Mouse (Mus musculus) heart, embryonic 15.5 days (tissue): ENCODE measurements around the gene Phf20. TPM values are rescaled to one million over a fixed set of nuclear protein-coding genes. Genes with fewer than 3 reads are reported as not detected.

ENCODE experiments used
- ATAC-seq: fragments of 200-750 bp; cut with Nextera tagmentation; replicated peaks from 2 replicates; pipeline ENCODE4 v1.8.0; 2017; ENCODE audit warnings: low read depth, moderate TSS enrichment; ENCODE audit not compliant: insufficient number of reproducible peaks, insufficient read depth, low FRiP score
- H3K27ac ChIP-seq: fragments of 300-500 bp; sonication (generic); 2 replicates; pipeline ENCODE4 v1.5.1; 2015; ENCODE audit warnings: mild to moderate bottlenecking, inconsistent platforms
- H3K27me3 ChIP-seq: fragments of 300-500 bp; sonication (generic); 2 replicates; pipeline ENCODE4 v1.6.1; 2015; ENCODE audit warnings: inconsistent platforms
- H3K36me3 ChIP-seq: fragments of 300-500 bp; sonication (generic); 2 replicates; pipeline ENCODE4 v1.6.1; 2015; ENCODE audit warnings: mild to moderate bottlenecking, inconsistent platforms
- H3K4me1 ChIP-seq: fragments of 300-500 bp; sonication (generic); replicated peaks from 2 replicates; pipeline ENCODE4 v1.6.1; 2015; ENCODE audit warnings: inconsistent platforms
- H3K4me2 ChIP-seq: fragments of 300-500 bp; sonication (generic); 2 replicates; pipeline ENCODE4 v1.6.1; 2015; ENCODE audit warnings: inconsistent platforms, mild to moderate bottlenecking, moderate library complexity
- H3K4me3 ChIP-seq: fragments of 300-500 bp; sonication (generic); 2 replicates; pipeline ENCODE4 v1.5.1; 2015; ENCODE audit warnings: mild to moderate bottlenecking, inconsistent platforms
- H3K9ac ChIP-seq: fragments of 300-500 bp; sonication (generic); 2 replicates; pipeline ENCODE4 v1.6.1; 2015; ENCODE audit warnings: mild to moderate bottlenecking, inconsistent platforms
- H3K9me3 ChIP-seq: fragments of 300-500 bp; sonication (generic); replicated peaks from 2 replicates; pipeline ENCODE4 v1.6.1; 2016; ENCODE audit warnings: inconsistent platforms
- WGBS: fragments of 180-500 bp; shearing (Covaris S2); methylation state at CpG from one replicate; pipeline ENCODE4 v1.1.7; 2015; ENCODE audit warnings: mixed read lengths; 5-methylcytosine and 5-hydroxymethylcytosine counted together
- microRNA-seq: library from miRNA; unstranded; fragments of <30 nt; microRNA quantifications from one replicate; pipeline ENCODE4, GENCODE M21; 2016
- polyA plus RNA-seq: library from polyadenylated mRNA; unstranded; fragments of >200 nt; fragmentation: Nextera tagmentation; extraction: Ambion mirVana; gene quantifications from 2 replicates; pipeline ENCODE4 v1.2.1, GENCODE M21; 2015

The Phf20 gene
- polyA plus RNA-seq, 1 experiment from 2014 or later, result 53.9 TPM

GRCm38 (mm10) chr2:156349286-156349848 is 153.1 kb downstream of the Phf20 start:
- Histone ChIP-seq H3K27ac (no peak overlapping the region), H3K36me3 (no peaks in the 10 kb centered on the region), H3K4me2 (no peak overlapping the region), H3K4me1 (peaks cover 7% of the 10 kb centered on the region), H3K9ac (no peak overlapping the region), H3K27me3 (no peaks in the 10 kb centered on the region), H3K4me3 (no peak overlapping the region), H3K9me3 (no peaks in the 10 kb centered on the region)
- 69% methylated on average over 4 of the region's 4 CpGs for WGBS
- ATAC-seq, result no peak

GRCm38 (mm10) chr2:156351243-156351642 is 155.0 kb downstream of the Phf20 start:
- no peaks in the 10 kb centered on the region for H3K4me1 ChIP-seq
- H3K9me3 ChIP-seq, result no peaks in the 10 kb centered on the region
- H3K9ac ChIP-seq, result no peak overlapping the region
- H3K36me3 ChIP-seq, result no peaks in the 10 kb centered on the region
- WGBS, result 82% methylated on average over 7 of the region's 7 CpGs
- H3K4me3 ChIP-seq, result no peak overlapping the region
- H3K27me3 ChIP-seq, result no peaks in the 10 kb centered on the region
- no peak overlapping the region for H3K4me2 ChIP-seq
- ATAC-seq, result no peak
- no peak overlapping the region for H3K27ac ChIP-seq

- 80% methylated on average over 8 of the region's 8 CpGs for WGBS
- H3K4me1 ChIP-seq, result no peaks in the 10 kb centered on the region
- H3K27me3 ChIP-seq, result no peaks in the 10 kb centered on the region
- no peaks in the 10 kb centered on the region for H3K9me3 ChIP-seq
- H3K4me2 ChIP-seq, result no peak overlapping the region
- no peak overlapping the region for H3K4me3 ChIP-seq
- no peaks in the 10 kb centered on the region for H3K36me3 ChIP-seq
- no peak for ATAC-seq
- no peak overlapping the region for H3K27ac ChIP-seq
- no peak overlapping the region for H3K9ac ChIP-seq
Measured at GRCm38 (mm10) chr2:156352413-156353165, 156.3 kb downstream of the Phf20 start.

DNA sequence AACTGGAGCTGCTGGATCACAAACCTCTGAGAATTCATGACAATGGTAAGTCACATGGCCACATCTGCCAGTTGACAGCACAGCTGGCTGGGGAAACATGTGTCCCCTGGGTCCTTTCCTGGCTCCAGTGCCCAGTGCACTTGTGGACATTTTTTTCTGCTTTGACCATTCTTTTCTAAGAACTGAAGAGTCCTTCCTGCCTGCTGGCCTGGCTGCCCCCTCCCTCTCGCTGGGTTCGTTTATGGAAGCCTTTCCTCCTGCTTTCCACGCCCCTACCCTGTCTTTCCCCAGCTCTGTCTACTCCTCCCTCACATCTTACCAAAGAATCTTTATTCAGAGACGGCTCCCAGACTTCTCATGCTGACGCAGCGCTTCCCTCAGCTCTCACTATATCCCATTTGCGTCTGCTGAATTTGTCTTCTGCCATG is 157.0 kb downstream of the Phf20 start:
- H3K4me2 ChIP-seq, result no peak overlapping the region
- no peak overlapping the region for H3K9ac ChIP-seq
- no peak overlapping the region for H3K27ac ChIP-seq
- no peak overlapping the region for H3K4me3 ChIP-seq
- no peaks in the 10 kb centered on the region for H3K36me3 ChIP-seq
- no peaks in the 10 kb centered on the region for H3K4me1 ChIP-seq
- WGBS, result 33% methylated on average over 7 of the region's 7 CpGs
- H3K27me3 ChIP-seq, result no peaks in the 10 kb centered on the region
- ATAC-seq, result no peak
- H3K9me3 ChIP-seq, result no peaks in the 10 kb centered on the region

DNA sequence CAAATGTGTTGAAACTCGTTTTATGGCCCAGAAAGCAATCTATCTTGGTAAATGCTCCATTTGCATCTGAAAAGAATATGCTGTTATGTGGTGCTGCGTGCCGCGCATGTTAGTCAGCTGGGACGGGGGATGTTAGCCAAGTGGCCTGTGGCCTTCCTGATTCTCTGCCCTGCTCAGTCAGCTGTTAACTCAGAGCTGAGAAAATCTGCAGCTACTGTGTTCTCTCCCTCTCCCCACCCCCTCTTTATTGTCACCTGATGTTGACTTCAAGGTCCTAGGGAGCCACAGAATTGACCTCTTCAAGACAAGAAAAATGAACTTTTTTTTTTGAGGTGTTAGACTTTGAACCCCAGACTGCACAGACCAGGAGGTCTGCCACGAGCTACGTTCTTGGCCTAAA is 159.8 kb downstream of the Phf20 start:
- 78% methylated on average over 7 of the region's 7 CpGs for WGBS
- no peak overlapping the region for H3K27ac ChIP-seq
- no peak overlapping the region for H3K4me3 ChIP-seq
- H3K36me3 ChIP-seq, result no peaks in the 10 kb centered on the region
- H3K9me3 ChIP-seq, result no peaks in the 10 kb centered on the region
- no peak overlapping the region for H3K9ac ChIP-seq
- H3K27me3 ChIP-seq, result no peaks in the 10 kb centered on the region
- no peak overlapping the region for H3K4me2 ChIP-seq
- ATAC-seq, result no peak
- H3K4me1 ChIP-seq, result no peaks in the 10 kb centered on the region

Small RNA genes lying within 50 kb of the gene (microRNA-seq; reads per million reads assigned to microRNA genes)
- not detected for gene Gm22759

Other genes with a start within 250 kb of the Phf20 start
- gene Cep250, start 240.0 kb upstream of the Phf20 start, polyA plus RNA-seq, result 7.7 and 11.0 TPM in 2 replicates
- 0.63 and 1.2 TPM in 2 replicates for gene 6430550D23Rik, start 188.5 kb upstream of the Phf20 start, polyA plus RNA-seq
- 126 and 184 TPM in 2 replicates for gene Ergic3, start 188.4 kb upstream of the Phf20 start, polyA plus RNA-seq
- not detected in 2 replicates for gene Fer1l4, start 143.5 kb upstream of the Phf20 start, polyA plus RNA-seq
- gene Spag4, start 131.3 kb upstream of the Phf20 start, polyA plus RNA-seq, result 1.9 TPM in 2 replicates
- 22.7 and 30.1 TPM in 2 replicates for gene Cpne1, start 84.5 kb upstream of the Phf20 start, polyA plus RNA-seq
- gene Rbm12, start 84.5 kb upstream of the Phf20 start, polyA plus RNA-seq, result 14.0 and 18.1 TPM in 2 replicates
- gene Gm28036, start 69.4 kb upstream of the Phf20 start, polyA plus RNA-seq, result 10.5 and 11.6 TPM in 2 replicates
- gene Romo1, start 52.4 kb upstream of the Phf20 start, polyA plus RNA-seq, result 324 and 427 TPM in 2 replicates
- gene Nfs1, start 52.3 kb upstream of the Phf20 start, polyA plus RNA-seq, result 58.2 and 63.4 TPM in 2 replicates
- gene Rbm39, start 16.2 kb upstream of the Phf20 start, polyA plus RNA-seq, result 360 and 407 TPM in 2 replicates
- gene Cnbd2, start 115.8 kb downstream of the Phf20 start, polyA plus RNA-seq, result 2.6 TPM in 2 replicates
- gene Scand1, start 116.2 kb downstream of the Phf20 start, polyA plus RNA-seq, result 56.0 and 61.0 TPM in 2 replicates
- gene Epb41l1, start 224.4 kb downstream of the Phf20 start, polyA plus RNA-seq, result 1.00 and 1.5 TPM in 2 replicates